Mouse (Mus musculus): ENCODE data around the gene Art5. TPM values are rescaled to one million over a fixed set of nuclear protein-coding genes. Genes with fewer than 3 reads are reported as not detected.
"Not testable (repeated sequence)": the region's sequence is repeated elsewhere in the genome, so short reads cannot be mapped to it uniquely, and the experiment has no call there.

Gene Art5
- total RNA-seq, 2 experiments from 2014 or later, result not detected

- no peak for DNase-seq (ENCODE audit: low spot score in 2 of 2)
- intact Hi-C loops (cut with DNase I), result no loop called here
These were observed 25.1 kb downstream of the Art5 start for GRCm38 (mm10) chr7:102084041-102084696.

GRCm38 (mm10) chr7:102082816-102083215 lies 26.5 kb downstream of the Art5 start, which contains the start of gene Trpc2:
Trpc2 (plus strand) TSS chr7:102083116.
- no peak for DNase-seq (ENCODE audit: low spot score in 2 of 2)
- intact Hi-C loops (cut with DNase I), result no loop called here

- intact Hi-C loops (cut with DNase I), result no loop called here
- no peak for DNase-seq (ENCODE audit: low spot score in 2 of 2)
These were observed 27.5 kb downstream of the Art5 start for GRCm38 (mm10) chr7:102081784-102082183.

- DNase-seq (ENCODE audit: low spot score in 2 of 2), result no peak
- intact Hi-C loops (cut with DNase I), result no loop called here
These were observed 29.0 kb downstream of the Art5 start for GRCm38 (mm10) chr7:102080311-102080710.

- intact Hi-C loops (cut with DNase I), result loop anchor here (5.0 kb wide), 3 partner anchors 81 to 426 kb away; no protein-coding TSS in a partner anchor
- DNase-seq (ENCODE audit: low spot score in 2 of 2), result peak; percentile 45 to 56
These were observed 30.8 kb downstream of the Art5 start for GRCm38 (mm10) chr7:102078517-102078916.

GRCm38 (mm10) chr7:102076714-102077296 lies 32.5 kb downstream of the Art5 start:
- peak in 1 of 2 experiments; percentile 22 for DNase-seq (ENCODE audit: low spot score in 2 of 2)
- intact Hi-C loops (cut with DNase I), result loop anchor here (5.0 kb wide), 3 partner anchors 80 to 425 kb away; no protein-coding TSS in a partner anchor

- intact Hi-C loops (cut with DNase I), result no loop called here
These were observed 42.9 kb downstream of the Art5 start for GRCm38 (mm10) chr7:102066363-102066762.

GRCm38 (mm10) chr7:102065046-102065891 lies 44.0 kb downstream of the Art5 start, which contains the start of the genes Rnf121, Xndc1 and Xntrpc:
Rnf121 (minus strand) TSS chr7:102065469.
Xndc1 (plus strand) TSS chr7:102065511.
Xntrpc (plus strand) TSS chr7:102065713.
- DNase-seq (ENCODE audit: low spot score in 2 of 2), result peak; percentile 93 to 94
- intact Hi-C loops (cut with DNase I), result no loop called here

More at GRCm38 (mm10) chr7:102066363-102066762, 42.9 kb downstream of the Art5 start:
- DNase-seq (ENCODE audit: low spot score in 2 of 2), result no peak

- peak in 1 of 2 experiments; percentile 12 for DNase-seq (ENCODE audit: low spot score in 2 of 2)
- intact Hi-C loops (cut with DNase I), result no loop called here
These were observed 44.6 kb downstream of the Art5 start for GRCm38 (mm10) chr7:102064655-102065045.

- DNase-seq (ENCODE audit: low spot score in 2 of 2), result no peak
- intact Hi-C loops (cut with DNase I), result no loop called here
These were observed 45.4 kb downstream of the Art5 start for GRCm38 (mm10) chr7:102063891-102064290.

GRCm38 (mm10) chr7:102062203-102062602 lies 47.1 kb downstream of the Art5 start:
- intact Hi-C loops (cut with DNase I), result no loop called here
- no peak for DNase-seq (ENCODE audit: low spot score in 2 of 2)

- intact Hi-C loops (cut with DNase I), result no loop called here
- DNase-seq (ENCODE audit: low spot score in 2 of 2), result no peak
These were observed 47.9 kb downstream of the Art5 start for GRCm38 (mm10) chr7:102061353-102061752.

- DNase-seq (ENCODE audit: low spot score in 2 of 2); intact Hi-C loops (cut with DNase I): not testable (repeated sequence)
These were observed 60.8 kb downstream of the Art5 start for GRCm38 (mm10) chr7:102048524-102048923.

Other genes starting within 250 kb of the Art5 start
- gene Anapc15, start 245.8 kb downstream of the Art5 start, total RNA-seq (2021), result 10 to 100 TPM; 29.5 to 32.7 TPM
- gene Folr1, start 238.7 kb downstream of the Art5 start, total RNA-seq (2021), result 1 to 10 TPM; 4.2 to 5.7 TPM
- 100 to 1,000 TPM; 102 TPM for gene Lamtor1, start 203.6 kb downstream of the Art5 start, total RNA-seq (2021)
- under 1 TPM in 1 of 2 experiments, not detected in 1; 0.11 TPM for gene Tomt, start 203.1 kb downstream of the Art5 start, total RNA-seq (2021)
- gene Lrrc51, start 175.6 kb downstream of the Art5 start, total RNA-seq (2021), result 1 to 10 TPM; 3.9 to 4.5 TPM
- 10 to 100 TPM; 58.5 to 60.8 TPM for gene Numa1, start 175.4 kb downstream of the Art5 start, total RNA-seq (2021)
- gene Il18bp, start 90.8 kb downstream of the Art5 start, total RNA-seq (2021), result 1 to 10 TPM; 7.7 to 8.0 TPM
- gene Rnf121, start 44.0 kb downstream of the Art5 start, total RNA-seq (2021), result 10 to 100 TPM; 38.4 to 49.9 TPM
- 10 to 100 TPM; 20.4 to 22.5 TPM for gene Xndc1, start 44.0 kb downstream of the Art5 start, total RNA-seq (2021)
- 1 to 10 TPM; 1.4 to 1.8 TPM for gene Xntrpc, start 43.8 kb downstream of the Art5 start, total RNA-seq (2021)
- under 1 TPM; 0.74 to 0.77 TPM for gene Trpc2, start 26.4 kb downstream of the Art5 start, total RNA-seq (2021)
- gene Art1, start 7.7 kb downstream of the Art5 start, total RNA-seq (2021), result not detected
- under 1 TPM; 0.18 to 0.55 TPM for gene Chrna10, start 7.3 kb upstream of the Art5 start, total RNA-seq (2021)
- 10 to 100 TPM; 32.2 to 37.2 TPM for gene Nup98, start 100.7 kb upstream of the Art5 start, total RNA-seq (2021)
- gene Pgap2, start 100.7 kb upstream of the Art5 start, total RNA-seq (2021), result 10 to 100 TPM; 26.3 to 27.6 TPM
- 10 to 100 TPM; 19.5 to 26.0 TPM for gene Rhog, start 146.6 kb upstream of the Art5 start, total RNA-seq (2021)
- gene Stim1, start 158.3 kb upstream of the Art5 start, total RNA-seq (2021), result 10 to 100 TPM; 84.7 to 88.7 TPM

Measured in left cerebral cortex, postnatal 14 days (tissue).